Mouse (Mus musculus): ENCODE results near the gene Syn2. TPM values are rescaled to one million over a fixed set of nuclear protein-coding genes. Genes with fewer than 3 reads are reported as not detected.
A peak's percentile ranks its signal among the peaks of the same experiment; 100 is the strongest.

Gene Syn2
- total RNA-seq (2014; fragmentation: Nextera tagmentation) (not detected in 2 replicates), total RNA-seq (2017) (0.12 and 0.16 TPM in 2 replicates), polyA plus RNA-seq (2012) (not detected in 2 replicates)

- no peaks in the 10 kb centered on the region for H3K4me1 ChIP-seq (ENCODE audit: insufficient read depth, low read depth, low read length)
- no peak within 1 kb of the TSS for H3K4me3 ChIP-seq (ENCODE audit: low read depth, low read length)
- no peaks in the 10 kb centered on the region for H3K36me3 ChIP-seq (replicated peaks)
- no peak for DNase-seq (ENCODE audit: low spot score)
- TF ChIP-seq GATA2 (IDR thresholded peaks at IDR 0.05; ENCODE audit: borderline replicate concordance, low read depth, low read length) = no peak
- TF ChIP-seq CTCF (IDR thresholded peaks at IDR 0.05; ENCODE audit: low read depth, low read length) = no peak
- TF ChIP-seq GATA1 (IDR thresholded peaks at IDR 0.05; ENCODE audit: borderline replicate concordance, low read length) = no peak
- no peak for TF ChIP-seq TAL1 (conservative IDR thresholded peaks at IDR 0.05; ENCODE audit: low read depth, low read length)
- no peak for TF ChIP-seq POLR2AphosphoS5 (IDR thresholded peaks at IDR 0.05; ENCODE audit: insufficient replicate concordance, low read depth, low read length)
- H3K9me3 ChIP-seq (replicated peaks) = peaks cover 6% of the 10 kb centered on the region; the same call in 1 of the 2 replicates
- ATAC-seq (ENCODE audit: extremely low read depth, insufficient number of reproducible peaks, low FRiP score, poor library complexity, severe bottlenecking) = no peak
- H3K27me3 ChIP-seq (ENCODE audit: insufficient read depth, low read length) = no peaks in the 10 kb centered on the region
These were observed at the start of gene Syn2 for GRCm38 (mm10) chr6:115134501-115135331. Syn2 (plus strand) TSS chr6:115134902.

GRCm38 (mm10) chr6:115085274-115085841 is 49.3 kb upstream of the Syn2 start:
- H3K36me3 ChIP-seq (replicated peaks) = no peaks in the 10 kb centered on the region
- H3K27me3 ChIP-seq (ENCODE audit: insufficient read depth, low read length) = peaks cover 13% of the 10 kb centered on the region
- TF ChIP-seq GATA1 (IDR thresholded peaks at IDR 0.05; ENCODE audit: borderline replicate concordance, low read length) (no peak), POLR2AphosphoS5 (IDR thresholded peaks at IDR 0.05; ENCODE audit: insufficient replicate concordance, low read depth, low read length) (no peak), TAL1 (conservative IDR thresholded peaks at IDR 0.05; ENCODE audit: low read depth, low read length) (no peak), GATA2 (IDR thresholded peaks at IDR 0.05; ENCODE audit: borderline replicate concordance, low read depth, low read length) (no peak), CTCF (IDR thresholded peaks at IDR 0.05; ENCODE audit: low read depth, low read length) (no peak)
- H3K4me3 ChIP-seq (ENCODE audit: low read depth, low read length) = no peak overlapping the region
- no peaks in the 10 kb centered on the region for H3K9me3 ChIP-seq (replicated peaks)
- DNase-seq (ENCODE audit: low spot score) (no peak), ATAC-seq (ENCODE audit: extremely low read depth, insufficient number of reproducible peaks, low FRiP score, poor library complexity, severe bottlenecking) (no peak)
- no peaks in the 10 kb centered on the region for H3K4me1 ChIP-seq (ENCODE audit: insufficient read depth, low read depth, low read length)

DNA sequence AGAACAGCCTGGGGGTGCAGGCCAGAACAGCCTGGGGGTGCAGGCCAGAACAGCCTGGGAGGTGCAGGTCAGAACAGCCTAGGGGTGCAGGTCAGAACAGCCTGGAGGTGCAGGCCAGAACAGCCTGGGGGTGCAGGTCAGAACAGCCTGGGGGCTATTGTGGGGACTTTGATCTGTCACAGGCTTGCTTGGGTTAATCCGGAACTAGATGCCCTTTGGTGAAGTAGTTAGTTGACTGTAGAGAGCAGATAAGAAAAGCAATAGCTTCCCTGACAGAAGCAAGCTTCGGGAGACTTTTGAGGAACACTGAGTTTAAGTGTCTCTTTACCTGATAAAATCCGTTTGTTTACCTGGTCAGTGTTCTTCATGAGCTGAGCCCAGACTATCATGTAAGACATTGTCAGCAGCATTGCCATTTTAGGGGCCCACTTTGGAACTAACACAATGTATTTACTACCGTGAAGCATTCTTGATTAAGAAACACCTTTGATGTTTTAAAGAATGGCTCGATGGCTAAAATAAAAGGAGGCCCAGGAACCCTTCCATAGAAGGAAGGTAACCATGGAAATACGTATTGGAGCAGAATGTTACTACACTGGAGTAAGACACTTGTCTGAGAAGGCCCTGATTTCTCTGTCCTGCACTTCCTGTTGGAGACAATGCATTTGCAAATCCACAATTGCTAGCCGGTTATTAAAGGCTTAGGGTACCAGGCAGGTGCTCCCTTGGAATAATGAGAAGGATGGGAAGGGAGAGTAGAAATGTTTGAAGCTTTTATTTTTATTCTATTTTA is 46.2 kb upstream of the Syn2 start:
- DNase-seq (ENCODE audit: low spot score) (no peak), ATAC-seq (ENCODE audit: extremely low read depth, insufficient number of reproducible peaks, low FRiP score, poor library complexity, severe bottlenecking) (no peak)
- Histone ChIP-seq H3K36me3 (replicated peaks) (no peaks in the 10 kb centered on the region), H3K4me1 (ENCODE audit: insufficient read depth, low read depth, low read length) (no peaks in the 10 kb centered on the region), H3K27me3 (ENCODE audit: insufficient read depth, low read length) (peaks cover 11% of the 10 kb centered on the region), H3K9me3 (replicated peaks) (no peaks in the 10 kb centered on the region), H3K4me3 (ENCODE audit: low read depth, low read length) (no peak overlapping the region)
- TF ChIP-seq GATA1 (IDR thresholded peaks at IDR 0.05; ENCODE audit: borderline replicate concordance, low read length) (no peak), TAL1 (conservative IDR thresholded peaks at IDR 0.05; ENCODE audit: low read depth, low read length) (no peak), POLR2AphosphoS5 (IDR thresholded peaks at IDR 0.05; ENCODE audit: insufficient replicate concordance, low read depth, low read length) (no peak), CTCF (IDR thresholded peaks at IDR 0.05; ENCODE audit: low read depth, low read length) (no peak), GATA2 (IDR thresholded peaks at IDR 0.05; ENCODE audit: borderline replicate concordance, low read depth, low read length) (no peak)

GRCm38 (mm10) chr6:115091737-115092136 is 43.0 kb upstream of the Syn2 start:
- Histone ChIP-seq H3K4me1 (ENCODE audit: insufficient read depth, low read depth, low read length) (no peaks in the 10 kb centered on the region), H3K4me3 (ENCODE audit: low read depth, low read length) (no peak overlapping the region), H3K9me3 (replicated peaks) (no peaks in the 10 kb centered on the region)

GRCm38 (mm10) chr6:115102542-115102941 is 32.2 kb upstream of the Syn2 start:
- H3K36me3 ChIP-seq (replicated peaks) = no peaks in the 10 kb centered on the region
- no peak for TF ChIP-seq GATA2 (IDR thresholded peaks at IDR 0.05; ENCODE audit: borderline replicate concordance, low read depth, low read length)
- DNase-seq (ENCODE audit: low spot score) = no peak
- no peaks in the 10 kb centered on the region for H3K4me1 ChIP-seq (ENCODE audit: insufficient read depth, low read depth, low read length)
- H3K4me3 ChIP-seq (ENCODE audit: low read depth, low read length) = no peak overlapping the region
- no peaks in the 10 kb centered on the region; the same call in 1 of the 2 replicates for H3K27me3 ChIP-seq (ENCODE audit: insufficient read depth, low read length)
- no peaks in the 10 kb centered on the region for H3K9me3 ChIP-seq (replicated peaks)
- ATAC-seq (ENCODE audit: extremely low read depth, insufficient number of reproducible peaks, low FRiP score, poor library complexity, severe bottlenecking) = no peak

More at GRCm38 (mm10) chr6:115091737-115092136, 43.0 kb upstream of the Syn2 start:
- no peaks in the 10 kb centered on the region for H3K36me3 ChIP-seq (replicated peaks)
- TF ChIP-seq CTCF (IDR thresholded peaks at IDR 0.05; ENCODE audit: low read depth, low read length) (no peak), GATA2 (IDR thresholded peaks at IDR 0.05; ENCODE audit: borderline replicate concordance, low read depth, low read length) (no peak), GATA1 (IDR thresholded peaks at IDR 0.05; ENCODE audit: borderline replicate concordance, low read length) (no peak)
- no peaks in the 10 kb centered on the region; the same call in 1 of the 2 replicates for H3K27me3 ChIP-seq (ENCODE audit: insufficient read depth, low read length)
- no peak for ATAC-seq (ENCODE audit: extremely low read depth, insufficient number of reproducible peaks, low FRiP score, poor library complexity, severe bottlenecking)
- DNase-seq (ENCODE audit: low spot score) = peak; percentile 2

- no peak for ATAC-seq (ENCODE audit: extremely low read depth, insufficient number of reproducible peaks, low FRiP score, poor library complexity, severe bottlenecking)
- no peak overlapping the region for H3K4me3 ChIP-seq (ENCODE audit: low read depth, low read length)
- TF ChIP-seq GATA1 (IDR thresholded peaks at IDR 0.05; ENCODE audit: borderline replicate concordance, low read length) (no peak), GATA2 (IDR thresholded peaks at IDR 0.05; ENCODE audit: borderline replicate concordance, low read depth, low read length) (no peak), CTCF (IDR thresholded peaks at IDR 0.05; ENCODE audit: low read depth, low read length) (no peak), POLR2AphosphoS5 (IDR thresholded peaks at IDR 0.05; ENCODE audit: insufficient replicate concordance, low read depth, low read length) (no peak), TAL1 (conservative IDR thresholded peaks at IDR 0.05; ENCODE audit: low read depth, low read length) (no peak)
- H3K4me1 ChIP-seq (ENCODE audit: insufficient read depth, low read depth, low read length) = no peaks in the 10 kb centered on the region
- H3K36me3 ChIP-seq (replicated peaks) = no peaks in the 10 kb centered on the region
- H3K9me3 ChIP-seq (replicated peaks) = no peaks in the 10 kb centered on the region
- H3K27me3 ChIP-seq (ENCODE audit: insufficient read depth, low read length) = no peaks in the 10 kb centered on the region
- DNase-seq (ENCODE audit: low spot score) = no peak
These were observed 23.3 kb upstream of the Syn2 start for GRCm38 (mm10) chr6:115111426-115111825.

Data from G1E (cell line).